Mouse (Mus musculus): ENCODE measurements around the gene Ly6g6e.
A peak's percentile ranks its signal among the peaks of the same experiment; 100 is the strongest.

- peak; percentile 78 for TF ChIP-seq CTCF (IDR thresholded peaks at IDR 0.05; ENCODE audit: control insufficient read depth, insufficient read depth, insufficient read length)
- TF ChIP-seq MAX (IDR thresholded peaks at IDR 0.05): no peak
- TF ChIP-seq MYOD1 (IDR thresholded peaks at IDR 0.05; ENCODE audit: control insufficient read depth, insufficient read length, low read depth): peak; percentile 62
Measured at GRCm38 (mm10) chr17:35058911-35059892, 17.5 kb upstream of the Ly6g6e start, which contains the start of gene Ddah2.
